Mouse (Mus musculus) B cell, adult 62 days (primary cell): ENCODE measurements around the gene Sumf2. TPM values are rescaled to one million over a fixed set of nuclear protein-coding genes. Genes with fewer than 3 reads are reported as not detected.

Experiments
- total RNA-seq: library from RNA; stranded (reverse); gene quantifications from 4 replicates; pipeline ENCODE4 v1.2.4, GENCODE M21; 2023

Gene Sumf2
- 10.2 to 20.7 TPM (median 13.7 TPM) in 4 replicates for total RNA-seq

GRCm38 (mm10) chr5:129846752-129847557, at the start of gene Sumf2:
Sumf2 (plus strand) TSS chr5:129846986.

GRCm38 (mm10) chr5:129886911-129887636, 40.3 kb downstream of the Sumf2 start, which contains the start of gene Chchd2:
Chchd2 (minus strand) TSS chr5:129887470.

GRCm38 (mm10) chr5:129895198-129896088, 48.7 kb downstream of the Sumf2 start, which contains the start of gene Zbed5:
Zbed5 (plus strand) TSS chr5:129895723.

GRCm38 (mm10) chr5:129898449-129898848, 51.7 kb downstream of the Sumf2 start, which contains the start of gene Phkg1:
Phkg1 (minus strand) TSS chr5:129898549.

GRCm38 (mm10) chr5:129908242-129908965, 61.6 kb downstream of the Sumf2 start, which contains the start of gene Nupr1l:
Nupr1l (plus strand) TSS chr5:129908540.

Other genes with a start within 250 kb of the Sumf2 start
- gene Zfp11, start 176.9 kb upstream of the Sumf2 start, total RNA-seq = 1.3 to 1.6 TPM (median 1.5 TPM) in 4 replicates
- not detected in 4 replicates for gene Sept14, start 138.5 kb upstream of the Sumf2 start, total RNA-seq
- 38.5 to 53.4 TPM (median 43.5 TPM) in 4 replicates for gene Mrps17, start 131.5 kb upstream of the Sumf2 start, total RNA-seq
- gene Nipsnap2, start 121.9 kb upstream of the Sumf2 start, total RNA-seq = 29.7 to 39.7 TPM (median 34.7 TPM) in 4 replicates
- 11.4 to 15.4 TPM (median 11.7 TPM) in 4 replicates for gene Psph, start 59.5 kb upstream of the Sumf2 start, total RNA-seq
- gene Chchd2, start 40.5 kb downstream of the Sumf2 start, total RNA-seq = 137 to 164 TPM (median 155 TPM) in 4 replicates
- gene Zbed5, start 48.7 kb downstream of the Sumf2 start, total RNA-seq = 0.91 to 2.2 TPM (median 1.5 TPM) in 4 replicates
- 0.33 to 1.2 TPM (median 0.77 TPM) in 4 replicates for gene Phkg1, start 51.6 kb downstream of the Sumf2 start, total RNA-seq
- gene Nupr1l, start 61.6 kb downstream of the Sumf2 start, total RNA-seq = 0.60 to 4.2 TPM (median 2.5 TPM) in 4 replicates
- gene Vkorc1l1, start 95.0 kb downstream of the Sumf2 start, total RNA-seq = 10.5 to 12.7 TPM (median 12.3 TPM) in 4 replicates
- 27.6 to 32.9 TPM (median 30.2 TPM) in 4 replicates for gene Gusb, start 156.1 kb downstream of the Sumf2 start, total RNA-seq
- 15.4 to 20.7 TPM (median 16.7 TPM) in 4 replicates for gene Asl, start 182.3 kb downstream of the Sumf2 start, total RNA-seq
- gene Crcp, start 182.3 kb downstream of the Sumf2 start, total RNA-seq = 23.7 to 27.2 TPM (median 26.9 TPM) in 4 replicates
- 33.8 to 42.7 TPM (median 39.5 TPM) in 4 replicates for gene Tpst1, start 226.3 kb downstream of the Sumf2 start, total RNA-seq